Mouse (Mus musculus) myocyte (in vitro differentiated cells): ENCODE data around the gene Polr3gl.

Experiments used
- CEBPB ChIP-seq: IDR thresholded peaks from 2 replicates; pipeline ENCODE4 v1.6.1; 2011; ENCODE audit warnings: mild to moderate bottlenecking, moderate library complexity; ENCODE audit not compliant: poor library complexity, insufficient read depth, severe bottlenecking
- E2F4 ChIP-seq: IDR thresholded peaks from one replicate; pipeline ENCODE4 v1.6.1; 2011; ENCODE audit warnings: mild to moderate bottlenecking, control low read depth, moderate library complexity; ENCODE audit not compliant: insufficient read depth
- MAX ChIP-seq: IDR thresholded peaks from one replicate; pipeline ENCODE4 v1.6.1; 2011; ENCODE audit warnings: low read depth, mild to moderate bottlenecking, control low read depth
- MYOD1 ChIP-seq, 3 experiments: IDR thresholded peaks; one replicate each; pipeline ENCODE4 v1.6.1; 2011; ENCODE audit warnings: control low read depth in 2 of 3, low read depth in 2 of 3, mild to moderate bottlenecking in 2 of 3, moderate library complexity in 1 of 3; ENCODE audit not compliant: insufficient read length in 2 of 3, control insufficient read depth in 1 of 3
- MYOG ChIP-seq, 3 experiments: IDR thresholded peaks; one replicate each; pipeline ENCODE4 v1.6.1; 2011; ENCODE audit warnings: control low read depth in 2 of 3, low read depth in 2 of 3, mild to moderate bottlenecking in 2 of 3; ENCODE audit not compliant: insufficient read length in 2 of 3, control insufficient read depth in 1 of 3, insufficient read depth in 1 of 3
- POLR2A ChIP-seq: IDR thresholded peaks from one replicate; pipeline ENCODE4 v1.6.1; 2011; ENCODE audit warnings: low read depth, mild to moderate bottlenecking, control low read depth, moderate library complexity; ENCODE audit not compliant: insufficient read length
- POLR2AphosphoS2 ChIP-seq: IDR thresholded peaks from one replicate; pipeline ENCODE4 v1.6.1; 2011; ENCODE audit warnings: low read depth, control low read depth; ENCODE audit not compliant: insufficient read length
- REST ChIP-seq: IDR thresholded peaks from one replicate; pipeline ENCODE4 v1.6.1; 2011; ENCODE audit warnings: mild to moderate bottlenecking, control low read depth, moderate library complexity; ENCODE audit not compliant: insufficient read depth, insufficient read length
- TCF12 ChIP-seq: IDR thresholded peaks from one replicate; pipeline ENCODE4 v1.6.1; 2011; ENCODE audit warnings: mild to moderate bottlenecking, control low read depth; ENCODE audit not compliant: poor library complexity, insufficient read depth, severe bottlenecking
- TCF3 ChIP-seq: IDR thresholded peaks from one replicate; pipeline ENCODE4 v1.6.1; 2011; ENCODE audit warnings: low read depth, control low read depth; ENCODE audit not compliant: insufficient read length
- USF1 ChIP-seq: IDR thresholded peaks from one replicate; pipeline ENCODE4 v1.6.1; 2011; ENCODE audit warnings: low read depth, mild to moderate bottlenecking, control low read depth, moderate library complexity

DNA sequence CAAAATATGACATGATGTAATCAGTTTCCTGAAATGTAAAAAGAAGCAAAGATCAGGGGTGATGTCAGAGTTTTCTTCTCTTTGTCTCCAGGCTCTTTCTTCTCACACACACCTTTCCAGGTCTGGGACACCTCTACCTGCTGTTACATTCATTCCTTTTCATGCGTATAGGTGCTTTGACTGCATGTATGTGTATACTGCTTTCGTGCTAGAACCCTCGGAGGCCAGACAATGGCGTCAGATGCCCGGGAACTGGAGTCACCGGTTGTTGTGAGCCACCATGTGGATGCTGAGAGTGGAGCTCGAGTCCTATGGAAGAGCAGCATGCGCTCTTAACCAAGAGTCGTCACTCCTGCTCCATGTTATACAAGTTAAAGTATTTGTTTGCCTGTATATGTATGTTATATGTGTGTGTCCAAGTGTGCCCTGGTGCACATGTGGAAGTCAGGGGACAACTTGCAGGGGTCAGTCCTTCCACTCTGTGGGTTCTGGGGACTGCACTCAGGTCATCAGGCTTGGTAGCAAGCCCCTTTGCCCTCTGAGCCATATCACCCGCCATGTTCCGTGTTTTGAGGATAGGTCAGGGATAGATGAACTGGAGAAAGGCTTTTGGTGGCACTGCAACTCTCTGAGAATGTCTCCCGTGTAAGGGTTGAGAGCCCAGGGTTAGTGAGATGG lies 15.3 kb downstream of the Polr3gl start:
- no peak for TF ChIP-seq POLR2A
- no peak for TF ChIP-seq POLR2AphosphoS2
- no peak for TF ChIP-seq MAX
- no peak for TF ChIP-seq E2F4
- TF ChIP-seq CEBPB: no peak
- TF ChIP-seq MYOG (IDR thresholded peaks at IDR 0.05; ENCODE audit: control insufficient read depth in 1 of 3, insufficient read depth in 1 of 3, insufficient read length in 2 of 3, low read depth in 2 of 3): no peak
- no peak for TF ChIP-seq USF1
- TF ChIP-seq MYOD1 (IDR thresholded peaks at IDR 0.05; ENCODE audit: control insufficient read depth in 1 of 3, insufficient read length in 2 of 3, low read depth in 2 of 3): no peak
- no peak for TF ChIP-seq TCF12
- TF ChIP-seq TCF3: no peak
- TF ChIP-seq REST: no peak
